Mouse (Mus musculus): ENCODE data around the gene Mcu. TPM values are rescaled to one million over a fixed set of nuclear protein-coding genes. Genes with fewer than 3 reads are reported as not detected.

Mcu gene
- total and polyA plus RNA-seq, 3 experiments, result 4.9 to 5.7 (median 5.3) TPM

- Histone ChIP-seq H3K4me3 (replicated peaks in 1 of 3; ENCODE audit: low read depth in 2 of 3, low read length in 2 of 3, poor library complexity in 1 of 3) (no peak overlapping the region), H3K79me2 (replicated peaks; ENCODE audit: control insufficient read depth, extremely low read depth, insufficient read depth, poor library complexity, severe bottlenecking) (no peaks in the 10 kb centered on the region), H3K4me2 (ENCODE audit: insufficient read depth, low read depth, poor library complexity, severe bottlenecking) (no peak overlapping the region), H3K27ac (ENCODE audit: insufficient read depth, low read depth) (no peak overlapping the region), H3K9me3 (replicated peaks; ENCODE audit: low read length) (no peaks in the 10 kb centered on the region), H3K9ac (ENCODE audit: insufficient read depth, low read depth) (no peak overlapping the region), H3K27me3 (replicated peaks) (no peaks in the 10 kb centered on the region), H3K4me1 (ENCODE audit: control insufficient read depth in 1 of 2, insufficient read depth in 2 of 2) (no peaks in the 10 kb centered on the region), H3K36me3 (replicated peaks in 1 of 2; ENCODE audit: control insufficient read depth in 1 of 2, insufficient read depth in 1 of 2, low read length in 1 of 2) (peaks cover 0 to 4% of the 10 kb centered on the region in 2 experiments)
- no peak for DNase-seq (ENCODE audit: extremely low read depth)
- no peak for TF ChIP-seq HCFC1 (IDR thresholded peaks at IDR 0.05; ENCODE audit: low read depth, low read length)
- TF ChIP-seq MAFK (IDR thresholded peaks at IDR 0.05; ENCODE audit: insufficient replicate concordance, low read length), result no peak
- no peak for TF ChIP-seq USF1 (IDR thresholded peaks at IDR 0.05; ENCODE audit: low read depth, low read length)
- no peak for TF ChIP-seq UBTF (IDR thresholded peaks at IDR 0.05; ENCODE audit: low read depth, low read length)
- no peak for TF ChIP-seq ZKSCAN1 (IDR thresholded peaks at IDR 0.05; ENCODE audit: borderline replicate concordance, low read depth, low read length)
- no peak for TF ChIP-seq USF2 (conservative IDR thresholded peaks at IDR 0.05; ENCODE audit: low read depth, low read length)
- TF ChIP-seq MAX (IDR thresholded peaks at IDR 0.05; ENCODE audit: low read length), result no peak
- no peak for TF ChIP-seq MXI1 (IDR thresholded peaks at IDR 0.05; ENCODE audit: low read depth, low read length)
- no peak for TF ChIP-seq CHD2 (IDR thresholded peaks at IDR 0.05; ENCODE audit: low read length)
- TF ChIP-seq RAD21 (IDR thresholded peaks at IDR 0.05; ENCODE audit: low read depth, low read length), result no peak
- TF ChIP-seq ZNF384 (IDR thresholded peaks at IDR 0.05; ENCODE audit: low read depth, low read length), result no peak
- TF ChIP-seq E2F4 (IDR thresholded peaks at IDR 0.05; ENCODE audit: insufficient replicate concordance, low read depth, low read length), result no peak
- no peak for TF ChIP-seq KAT2A (IDR thresholded peaks at IDR 0.05; ENCODE audit: insufficient replicate concordance, low read length)
- no peak for TF ChIP-seq BHLHE40 (IDR thresholded peaks at IDR 0.05; ENCODE audit: low read depth, low read length)
- no peak for TF ChIP-seq ETS1 (conservative IDR thresholded peaks at IDR 0.05; ENCODE audit: low read depth, low read length)
- no peak for TF ChIP-seq JUND (conservative IDR thresholded peaks at IDR 0.05; ENCODE audit: low read depth, low read length)
- no peak for TF ChIP-seq ZC3H11A (IDR thresholded peaks at IDR 0.05; ENCODE audit: low read depth, low read length)
- no peak for TF ChIP-seq MAZ (IDR thresholded peaks at IDR 0.05; ENCODE audit: low read depth, low read length)
- no peak for TF ChIP-seq ELF1 (IDR thresholded peaks at IDR 0.05; ENCODE audit: low read depth, low read length)
- dilution Hi-C loops (cut with MboI; ENCODE audit: extremely low pct_ligation_motif_present, extremely low pct_unique_long_range_greater_than_20kb, low sequenced_read_pairs) (no loop called here), in situ Hi-C loops (cut with MboI; ENCODE audit: low pct_ligation_motif_present, low pct_unique_long_range_greater_than_20kb, low sequenced_read_pairs) (no loop called here)
Observed at GRCm38 (mm10) chr10:59514739-59515464, 101.6 kb downstream of the Mcu start.

DNA sequence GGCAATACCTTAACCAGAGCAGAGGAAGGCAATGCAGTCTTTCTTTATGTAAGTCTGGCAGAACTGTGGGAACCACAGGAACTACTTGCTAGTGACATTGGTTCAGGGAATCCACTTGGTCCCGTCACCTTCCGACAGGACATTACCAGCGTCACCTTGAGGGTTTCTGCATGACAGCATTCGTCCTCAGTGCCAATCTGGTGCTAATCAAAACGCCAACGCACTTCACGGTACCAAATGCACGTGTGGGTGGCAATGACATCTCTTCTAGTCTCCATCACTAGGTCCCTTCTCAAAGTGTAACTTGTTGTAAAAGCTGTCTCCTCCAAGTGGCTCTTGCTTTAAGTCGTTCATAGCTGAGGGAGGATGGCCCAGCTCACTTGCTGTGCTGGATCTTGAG is 104.3 kb downstream of the Mcu start:
- dilution Hi-C loops (cut with MboI; ENCODE audit: extremely low pct_ligation_motif_present, extremely low pct_unique_long_range_greater_than_20kb, low sequenced_read_pairs), result no loop called here
- Histone ChIP-seq H3K9me3 (replicated peaks; ENCODE audit: low read length) (no peaks in the 10 kb centered on the region), H3K27ac (ENCODE audit: insufficient read depth, low read depth) (no peak overlapping the region), H3K27me3 (replicated peaks) (no peaks in the 10 kb centered on the region), H3K79me2 (replicated peaks; ENCODE audit: control insufficient read depth, extremely low read depth, insufficient read depth, poor library complexity, severe bottlenecking) (no peaks in the 10 kb centered on the region), H3K9ac (ENCODE audit: insufficient read depth, low read depth) (no peak overlapping the region), H3K36me3 (replicated peaks in 1 of 2; ENCODE audit: control insufficient read depth in 1 of 2, insufficient read depth in 1 of 2, low read length in 1 of 2) (peaks cover 0 to 5% of the 10 kb centered on the region in 2 experiments), H3K4me1 (ENCODE audit: control insufficient read depth in 1 of 2, insufficient read depth in 2 of 2) (no peaks in the 10 kb centered on the region), H3K4me2 (ENCODE audit: insufficient read depth, low read depth, poor library complexity, severe bottlenecking) (no peak overlapping the region), H3K4me3 (replicated peaks in 1 of 3; ENCODE audit: low read depth in 2 of 3, low read length in 2 of 3, poor library complexity in 1 of 3) (no peak overlapping the region)
- no peak for TF ChIP-seq CHD1 (IDR thresholded peaks at IDR 0.05; ENCODE audit: low read depth, low read length)
- TF ChIP-seq IRF4 (IDR thresholded peaks at IDR 0.05; ENCODE audit: low read depth, low read length), result no peak
- TF ChIP-seq SMC3 (IDR thresholded peaks at IDR 0.05; ENCODE audit: low read depth, low read length), result no peak
- no peak for TF ChIP-seq BHLHE40 (IDR thresholded peaks at IDR 0.05; ENCODE audit: low read depth, low read length)
- no peak for TF ChIP-seq KAT2A (IDR thresholded peaks at IDR 0.05; ENCODE audit: insufficient replicate concordance, low read length)
- TF ChIP-seq TBP (conservative IDR thresholded peaks at IDR 0.05; ENCODE audit: low read depth, low read length), result no peak
- TF ChIP-seq MAFK (IDR thresholded peaks at IDR 0.05; ENCODE audit: insufficient replicate concordance, low read length), result no peak
- no peak for TF ChIP-seq ZNF384 (IDR thresholded peaks at IDR 0.05; ENCODE audit: low read depth, low read length)
- TF ChIP-seq USF1 (IDR thresholded peaks at IDR 0.05; ENCODE audit: low read depth, low read length), result no peak
- no peak for DNase-seq (ENCODE audit: extremely low read depth)
- in situ Hi-C loops (cut with MboI; ENCODE audit: low pct_ligation_motif_present, low pct_unique_long_range_greater_than_20kb, low sequenced_read_pairs), result no loop called here
